Mouse (Mus musculus) thymus, postnatal 36 days (tissue): ENCODE measurements around the gene Arl6ip5.

ENCODE experiments used
- DNase-seq, 2 experiments: peaks; one replicate each; pipeline ENCODE4 v3.0.0; 2022; ENCODE audit warnings: mixed read lengths in 2 of 2

The Arl6ip5 gene

DNA sequence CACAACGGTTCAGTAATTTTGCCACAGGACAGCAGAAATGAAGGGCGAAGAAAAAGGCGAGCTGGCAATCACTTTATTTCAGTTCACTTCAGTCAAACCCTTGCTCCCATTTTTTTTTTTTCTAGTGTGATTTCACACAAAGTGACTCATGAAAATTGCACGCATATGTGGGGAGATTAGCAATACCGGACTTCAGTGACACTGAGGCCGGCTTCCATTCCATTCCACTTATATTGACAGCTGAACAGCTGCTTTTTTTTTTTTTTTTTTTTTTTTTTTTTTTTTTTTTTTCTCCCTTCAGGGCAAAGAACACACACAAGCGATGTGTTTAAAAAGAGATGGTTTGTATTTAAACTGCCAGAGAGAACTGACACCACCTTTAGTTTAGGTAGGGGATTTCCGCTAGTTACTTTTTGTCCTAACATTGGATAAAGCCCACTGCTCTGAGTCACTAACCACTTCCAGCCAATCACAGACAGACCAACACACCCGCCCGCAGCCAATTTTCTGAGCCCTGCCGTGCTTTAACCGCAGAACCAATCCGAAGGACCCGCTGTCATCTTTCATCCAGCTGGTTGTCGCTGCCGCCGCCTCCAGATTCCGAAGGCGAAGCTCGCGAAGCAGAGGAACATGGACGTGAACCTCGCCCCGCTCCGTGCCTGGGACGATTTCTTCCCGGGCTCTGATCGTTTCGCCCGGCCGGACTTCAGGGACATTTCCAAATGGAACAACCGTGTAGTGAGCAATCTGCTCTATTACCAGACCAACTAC is at the start of gene Arl6ip5:
Gene Arl6ip5 (plus strand): TSS at position 499 of the 771 bp plus-strand sequence.
- DNase-seq, result peak; percentile 85 to 89

DNA sequence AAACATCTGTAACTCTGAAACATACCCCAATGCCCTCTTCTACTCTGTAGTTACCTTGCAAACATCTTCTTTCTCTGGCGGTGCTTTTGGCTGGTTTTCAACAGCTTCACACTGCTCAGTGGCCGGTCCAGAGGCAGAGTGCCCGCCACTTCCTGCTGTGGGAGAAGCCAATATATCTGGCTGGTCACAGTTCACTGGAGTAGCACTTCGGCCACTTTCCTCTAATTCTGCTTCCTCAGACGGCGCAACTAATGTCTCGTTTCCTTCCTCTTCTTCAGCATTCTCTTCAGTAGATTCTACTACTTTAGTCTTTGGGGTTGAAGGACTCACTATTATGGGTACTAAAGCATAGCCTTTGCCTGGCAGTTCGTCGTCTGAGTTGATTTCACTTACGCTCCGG is 34.8 kb upstream of the Arl6ip5 start:
- no peak for DNase-seq

DNA sequence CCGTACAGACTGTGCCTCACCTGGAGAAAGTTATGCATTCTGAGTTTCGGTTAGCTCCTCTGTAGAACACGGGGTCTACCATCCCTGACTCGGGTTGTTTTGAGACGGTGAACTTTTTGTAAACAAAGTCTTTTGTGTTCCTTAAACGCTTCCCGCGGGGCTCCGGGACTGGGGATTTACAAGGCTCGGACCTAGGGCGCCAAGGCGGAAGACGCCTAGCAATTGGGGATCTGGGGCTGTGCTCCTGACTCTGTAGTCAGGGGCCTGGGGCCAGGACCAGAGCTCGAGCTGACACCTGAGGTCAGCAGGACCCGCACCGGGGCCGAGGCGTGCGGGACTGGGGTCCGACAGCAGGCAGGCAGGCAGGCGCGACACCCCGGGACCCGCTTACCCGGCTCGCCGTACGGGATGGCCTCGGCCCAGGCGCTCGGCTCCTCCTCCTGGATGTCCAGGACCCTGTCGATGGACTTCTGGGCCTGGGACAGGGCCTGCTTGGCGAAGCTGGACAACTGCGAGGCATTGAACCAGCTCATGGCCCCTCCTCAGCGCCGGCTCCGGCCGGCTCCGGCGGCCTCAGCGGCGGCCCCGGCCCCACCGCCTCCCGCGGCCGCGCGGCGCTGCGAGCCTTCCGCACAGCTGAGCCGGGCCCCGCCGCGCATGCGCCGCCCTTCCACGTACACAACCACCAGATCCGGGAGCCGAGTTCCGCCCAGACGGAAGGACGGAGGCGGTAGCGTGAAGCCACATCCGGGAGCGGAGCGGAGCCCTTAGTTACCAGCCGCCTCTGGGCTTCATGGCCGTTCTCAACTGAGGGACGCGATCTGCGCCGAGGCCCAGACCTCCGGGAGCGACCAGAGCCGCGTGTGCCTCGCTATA is 31.8 kb upstream of the Arl6ip5 start, which contains the start of gene Tmf1:
Gene Tmf1 (minus strand): TSS at position 632 of the 876 bp plus-strand sequence.
- DNase-seq, result peak; percentile 93 to 96

DNA sequence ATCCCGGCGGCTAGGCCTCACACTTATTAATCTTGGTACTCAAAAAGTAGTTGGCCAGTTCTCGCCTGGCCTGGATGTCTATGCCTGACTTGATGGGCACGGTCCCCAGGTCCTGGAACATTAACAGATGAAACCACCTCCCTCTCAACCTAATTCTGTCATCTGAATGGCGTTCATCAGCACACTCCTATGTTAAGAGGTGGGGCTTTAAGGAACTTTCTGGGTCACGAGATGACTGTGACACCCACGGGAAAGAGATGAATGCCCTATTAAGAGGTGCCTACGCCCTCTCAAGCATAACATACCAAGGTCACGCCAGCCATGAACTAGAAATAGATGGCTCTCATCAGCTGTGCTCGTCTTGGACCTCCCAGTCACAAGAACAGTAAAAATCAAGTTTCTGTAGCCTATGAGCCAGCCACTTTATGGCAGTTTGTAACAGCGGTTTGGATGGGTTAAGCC is 31.1 kb upstream of the Arl6ip5 start:
- no peak for DNase-seq

DNA sequence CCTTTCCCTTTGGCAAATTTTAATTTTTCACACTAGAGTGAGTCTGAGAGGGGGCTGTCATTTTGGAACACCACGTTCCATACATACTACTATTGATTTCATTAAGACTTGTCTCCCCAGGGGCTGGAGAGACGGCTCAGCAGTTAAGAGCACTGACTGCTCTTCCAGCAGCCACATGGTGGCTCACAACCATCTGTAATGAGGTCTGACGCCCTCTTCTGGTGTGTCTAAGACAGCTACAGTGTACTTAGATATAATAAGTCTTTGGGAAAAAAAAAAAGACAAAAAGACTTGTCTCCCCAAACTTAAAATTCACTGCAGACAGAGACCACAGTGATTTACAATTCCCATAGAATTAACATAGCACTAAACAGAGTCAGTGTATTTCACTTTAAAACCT is 10.1 kb upstream of the Arl6ip5 start:
- no peak for DNase-seq

DNA sequence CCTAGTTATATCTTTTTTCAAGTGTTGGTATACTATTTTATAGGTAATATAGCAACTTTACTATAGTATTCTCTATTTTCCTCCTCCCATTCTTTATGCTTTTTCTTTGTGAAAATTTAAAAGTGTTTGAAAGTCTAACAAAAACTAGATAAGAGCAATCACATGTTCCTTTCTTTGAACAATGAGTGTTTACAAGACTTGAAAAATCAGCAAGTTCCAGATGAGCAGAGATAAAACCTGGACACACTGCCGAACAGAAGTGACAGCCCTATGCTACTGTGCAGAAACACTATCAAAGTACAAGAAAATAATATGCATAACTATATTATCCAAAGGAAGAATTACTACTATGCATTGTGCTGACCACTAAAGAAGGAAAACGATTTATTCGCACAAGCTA is 8.0 kb upstream of the Arl6ip5 start:
- no peak for DNase-seq

DNA sequence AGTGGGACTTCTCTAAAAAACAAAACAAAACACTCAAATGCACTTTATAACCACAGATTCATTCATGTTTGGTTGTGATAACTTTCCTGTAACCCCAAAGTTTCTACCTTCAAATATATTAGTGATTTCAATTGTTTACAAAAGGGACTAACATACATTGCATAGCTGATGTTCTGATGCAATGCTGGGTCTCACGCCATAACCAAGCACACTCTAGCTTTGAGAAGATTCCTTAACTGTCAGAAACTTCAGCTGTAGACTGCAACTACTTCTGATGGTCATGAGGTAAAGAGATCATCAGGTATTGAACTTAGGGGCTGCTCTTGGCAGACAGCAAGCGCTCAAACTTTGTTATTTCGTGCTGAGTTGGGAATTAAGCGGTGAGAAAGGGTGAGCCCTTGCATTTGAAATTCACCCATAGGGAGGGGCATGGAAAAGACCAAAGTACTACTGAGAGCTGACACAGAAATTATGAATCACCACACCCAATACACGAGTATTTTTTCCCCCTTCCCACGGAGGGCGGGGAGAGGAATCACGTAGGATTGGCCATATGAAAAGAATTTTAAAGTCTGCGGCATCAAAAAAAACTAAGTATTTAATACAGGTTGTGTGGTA is 6.1 kb upstream of the Arl6ip5 start:
- no peak for DNase-seq

DNA sequence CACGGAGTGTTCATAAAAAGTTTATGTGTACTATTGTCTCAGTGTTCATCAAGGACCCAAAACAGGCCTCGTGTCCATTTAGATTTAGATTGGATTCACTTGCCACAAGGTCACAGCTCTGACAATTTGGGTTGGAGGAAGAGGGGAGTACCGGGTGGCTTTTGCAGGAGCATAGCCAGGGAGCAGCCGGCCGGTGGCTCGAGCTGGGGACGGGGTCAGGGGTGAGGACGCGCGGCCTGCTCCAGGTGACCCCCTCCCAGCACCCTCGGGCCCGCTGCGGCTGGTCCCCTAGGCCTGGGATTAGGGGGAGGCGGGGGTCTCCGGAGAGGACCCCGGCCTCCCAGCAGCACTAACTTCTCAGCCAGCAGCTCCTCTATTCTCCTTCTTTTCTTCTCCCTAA is 5.5 kb upstream of the Arl6ip5 start:
- DNase-seq, result peak; percentile 38 to 62

DNA sequence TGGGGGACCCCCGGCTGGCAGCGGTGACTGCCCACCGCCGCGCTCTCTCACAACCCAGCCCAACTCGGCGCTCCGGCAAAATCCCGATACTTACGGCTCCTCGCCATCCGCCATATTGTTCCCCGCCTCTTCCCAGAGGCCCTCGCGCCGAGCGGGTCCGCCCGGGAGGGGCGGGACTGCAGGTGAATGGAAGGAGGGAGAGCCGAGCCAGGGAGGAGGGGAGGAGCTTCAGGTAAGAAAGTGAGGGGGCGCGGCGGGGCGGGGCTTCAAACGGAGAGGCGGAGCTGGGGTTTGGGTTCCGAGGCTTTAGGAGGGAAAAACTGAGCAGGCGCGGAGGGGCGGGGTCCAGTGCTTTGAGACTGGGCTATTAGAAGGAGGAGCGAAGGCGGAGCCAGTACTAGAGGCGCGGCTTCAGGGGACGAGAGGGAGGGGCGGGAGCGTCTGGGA is 5.0 kb upstream of the Arl6ip5 start, which contains the start of gene Uba3:
Gene Uba3 (minus strand): TSS at position 209 of the 447 bp plus-strand sequence.
- DNase-seq, result peak; percentile 99 to 100

DNA sequence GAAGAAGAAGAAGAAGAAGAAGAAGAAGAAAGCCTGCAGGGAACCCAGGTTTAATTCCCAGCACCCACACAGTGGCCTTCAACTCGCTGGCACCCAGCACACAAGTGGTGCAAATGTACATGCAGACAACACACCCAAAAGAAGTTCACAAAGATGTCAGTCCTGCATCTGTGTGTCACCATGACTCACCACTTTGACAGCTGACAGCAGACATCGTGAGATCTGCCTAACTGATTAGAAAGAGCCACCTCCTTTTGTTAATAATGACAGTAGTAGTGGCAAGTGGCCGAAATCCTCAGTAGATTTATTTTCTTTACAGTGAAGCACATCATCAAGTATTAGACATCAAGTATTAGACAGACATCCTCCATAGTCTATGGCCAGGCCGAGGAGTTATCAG is 3.4 kb upstream of the Arl6ip5 start:
- no peak for DNase-seq

DNA sequence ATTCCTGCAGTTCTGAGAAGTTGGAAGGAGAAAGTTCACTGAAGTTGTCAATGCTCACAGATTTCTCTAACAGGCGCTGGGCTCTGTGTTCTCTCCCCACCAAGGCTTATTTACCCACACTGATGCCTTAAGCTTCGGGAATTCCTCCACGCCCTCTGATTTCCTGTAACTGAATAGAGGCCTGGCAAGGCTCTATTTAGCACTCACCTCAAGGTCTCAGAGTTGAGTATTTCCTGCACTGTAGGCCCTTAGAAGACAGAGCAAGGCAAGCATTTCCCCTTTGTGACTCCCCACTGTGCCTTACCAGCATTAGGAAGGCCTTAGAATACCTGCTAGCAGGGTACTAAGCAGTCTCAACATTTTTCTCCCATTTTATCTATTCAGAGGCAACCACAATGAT is 2.1 kb upstream of the Arl6ip5 start:
- DNase-seq, result no peak

DNA sequence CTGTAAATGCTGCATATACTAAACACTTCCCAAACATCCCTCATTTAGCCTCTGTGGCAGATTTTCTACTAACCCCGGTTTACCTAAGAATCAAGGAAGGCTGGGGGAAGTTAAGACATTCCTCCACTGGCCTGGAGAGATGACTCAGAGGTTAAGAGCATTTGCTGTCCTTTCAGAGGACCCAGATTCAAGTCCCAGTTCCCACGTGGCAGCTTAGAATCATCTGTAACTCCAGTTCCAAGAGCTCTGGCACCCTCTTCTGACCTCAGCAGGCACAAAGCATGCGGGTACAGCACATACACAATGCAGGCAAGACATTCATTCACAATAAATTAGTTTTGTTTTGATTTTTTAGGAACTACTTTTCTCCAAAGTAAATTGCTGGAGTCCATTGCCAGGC is 1.3 kb upstream of the Arl6ip5 start:
- no peak for DNase-seq

DNA sequence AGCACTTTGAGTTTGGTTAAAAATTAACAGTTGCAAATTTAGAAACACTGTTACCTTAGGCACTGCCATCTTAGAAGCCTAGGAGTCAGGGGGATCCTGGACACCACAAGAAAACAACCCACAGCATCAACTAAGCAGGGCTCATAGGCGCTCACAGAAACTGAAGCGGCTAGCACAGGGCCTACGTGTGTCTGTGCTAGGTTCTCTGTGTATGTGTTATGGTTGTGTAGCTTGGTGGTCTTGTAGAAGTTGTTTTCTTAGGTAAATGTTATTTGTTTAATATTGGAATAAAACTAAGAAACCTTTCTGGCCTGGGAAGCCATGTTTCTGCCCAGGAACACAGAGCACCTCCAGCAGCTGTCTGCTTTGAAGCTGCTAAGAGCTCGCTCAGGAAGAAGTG is 738 bp upstream of the Arl6ip5 start:
- no peak for DNase-seq

DNA sequence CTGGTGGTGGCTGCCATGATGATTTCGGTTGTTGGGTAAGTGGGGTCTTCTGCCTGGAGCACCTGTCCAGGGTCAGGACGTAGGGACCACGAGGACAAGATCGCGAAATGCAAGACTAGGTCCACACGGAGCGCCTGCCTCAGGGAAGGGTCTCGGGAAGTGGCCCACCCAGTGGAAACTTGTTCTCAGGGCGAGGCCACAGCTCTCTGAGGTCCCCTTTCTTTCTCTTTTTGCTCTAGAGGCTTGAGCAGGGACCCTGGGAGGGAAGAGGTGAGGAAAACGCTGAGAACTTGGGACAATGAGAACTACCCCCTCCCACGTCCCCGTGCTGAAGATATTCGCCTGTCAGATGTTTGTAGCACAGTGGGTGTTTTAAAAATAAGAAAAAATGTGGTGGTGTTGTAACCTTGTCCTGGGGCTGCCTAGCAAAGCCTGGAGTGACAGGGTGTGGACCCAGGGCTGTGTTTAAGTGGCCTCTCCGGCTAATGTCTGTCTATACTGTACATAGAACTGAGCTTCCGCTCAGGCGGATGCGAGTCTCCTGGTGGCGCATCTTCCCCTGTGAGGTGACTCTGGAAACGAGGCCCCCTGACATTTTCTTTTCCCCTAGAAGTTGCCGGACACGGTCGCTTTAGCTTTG is 593 bp downstream of the Arl6ip5 start:
- peak; percentile 49 to 51 for DNase-seq

DNA sequence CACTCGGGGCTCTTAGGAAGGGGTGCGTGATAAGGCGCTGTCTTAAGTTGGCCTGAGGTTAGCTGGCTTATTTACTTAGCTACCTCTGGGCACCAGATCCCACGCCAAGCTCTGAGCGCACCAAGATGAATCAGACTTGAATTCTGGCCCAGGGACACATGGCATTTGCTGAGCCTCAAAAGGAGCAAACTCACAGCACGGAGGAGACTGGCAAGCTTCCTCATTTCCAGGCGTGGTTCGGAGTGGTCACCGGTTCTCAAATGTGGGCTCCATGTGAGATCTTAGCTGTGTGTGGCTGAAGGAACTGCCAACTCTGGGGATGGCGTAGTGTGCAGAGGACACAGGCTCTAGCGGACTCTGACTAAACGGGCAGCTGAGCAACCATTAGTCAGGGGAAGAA is 1.5 kb downstream of the Arl6ip5 start:
- peak in 1 of 2 experiments; percentile 25 for DNase-seq

DNA sequence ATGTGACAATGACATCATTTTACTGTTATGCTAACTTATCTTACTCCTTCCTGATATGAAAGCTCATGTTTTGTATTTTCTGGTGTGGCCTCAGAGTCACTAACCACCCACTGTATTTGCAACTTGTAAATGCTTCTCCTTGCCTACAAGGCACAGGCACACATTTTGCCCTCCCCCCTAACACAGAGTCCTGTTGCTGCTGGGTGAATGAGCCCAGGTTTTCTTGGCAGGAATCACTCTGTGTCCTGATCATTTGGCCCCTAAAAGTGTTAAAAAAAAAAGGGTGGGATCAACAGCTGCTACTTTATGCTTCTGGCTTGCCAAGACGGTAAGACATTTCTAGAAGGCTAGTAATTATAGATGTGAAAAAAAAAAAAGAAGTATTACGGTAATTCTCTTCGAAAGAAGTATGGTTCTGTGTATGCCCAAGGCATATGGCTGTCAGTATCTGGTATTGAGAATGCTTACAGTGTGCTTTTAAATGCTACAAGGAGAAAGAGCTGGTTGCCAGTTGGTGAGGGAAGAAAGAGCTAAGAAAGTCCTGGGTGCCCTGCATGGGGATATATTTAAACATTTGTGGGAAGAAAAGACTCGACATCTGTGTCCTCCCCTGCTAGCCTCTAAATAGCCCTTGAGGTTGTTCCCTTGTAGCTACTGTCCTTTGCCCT is 5.8 kb downstream of the Arl6ip5 start:
- DNase-seq, result no peak

DNA sequence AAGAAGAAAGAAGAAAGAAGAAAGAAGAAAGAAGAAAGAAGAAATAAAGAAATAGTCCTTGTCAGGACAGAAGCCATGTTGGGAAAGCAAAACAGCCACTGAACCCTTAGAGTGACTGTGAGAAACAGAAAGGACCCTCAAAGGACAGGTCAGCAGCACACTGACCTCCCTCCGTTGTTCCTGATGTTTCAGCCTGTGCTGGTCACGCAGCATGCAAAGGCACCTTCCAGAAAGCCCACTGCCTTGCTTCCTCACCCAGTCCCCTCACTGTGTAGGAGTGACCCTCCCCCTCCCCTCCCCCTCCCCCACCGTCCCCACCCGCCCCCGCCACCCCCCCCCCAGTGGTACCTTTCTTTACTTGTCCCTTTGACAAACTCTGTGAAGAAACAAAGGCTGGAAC is 10.2 kb downstream of the Arl6ip5 start:
- DNase-seq, result no peak

DNA sequence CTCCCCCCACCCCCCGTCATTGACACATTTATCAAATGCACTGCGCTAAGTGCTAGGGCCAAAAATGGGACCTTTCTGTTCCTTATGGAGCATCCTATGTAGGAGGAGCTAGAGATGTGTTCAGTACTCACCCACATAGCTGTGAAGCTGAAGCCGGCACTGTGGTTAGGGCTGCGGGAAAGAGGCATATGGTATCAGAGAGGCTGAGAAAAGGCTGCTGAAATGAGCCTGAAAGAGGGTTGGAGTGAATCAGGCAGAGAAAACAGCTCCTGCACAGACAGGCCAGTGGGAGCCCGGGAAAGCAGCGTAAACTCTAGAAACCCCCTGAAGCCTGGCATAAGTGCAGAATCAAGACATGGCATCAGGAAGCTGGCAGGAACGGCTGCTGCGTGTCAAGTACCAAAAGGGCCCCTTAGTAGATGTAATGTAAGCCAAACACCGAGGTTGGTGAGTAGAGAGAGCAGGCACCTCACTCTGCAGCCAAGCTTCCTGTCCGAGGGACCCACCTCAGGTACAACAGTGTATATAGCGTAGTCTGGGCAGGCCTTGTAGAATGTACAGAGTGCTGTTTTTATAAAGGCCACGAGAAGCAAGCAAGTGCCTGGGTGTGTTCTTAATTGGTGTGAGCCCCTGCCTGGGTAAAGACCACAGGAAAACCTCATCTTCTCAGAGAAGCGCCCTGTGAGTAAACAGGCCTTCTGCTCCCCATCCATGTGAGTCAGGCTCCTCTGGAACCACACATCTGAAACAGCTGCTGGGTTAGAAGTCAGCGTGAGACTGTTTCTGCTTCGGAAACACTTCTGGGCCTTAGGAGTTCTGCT is 10.9 kb downstream of the Arl6ip5 start:
- DNase-seq, result peak in 1 of 2 experiments; percentile 19

DNA sequence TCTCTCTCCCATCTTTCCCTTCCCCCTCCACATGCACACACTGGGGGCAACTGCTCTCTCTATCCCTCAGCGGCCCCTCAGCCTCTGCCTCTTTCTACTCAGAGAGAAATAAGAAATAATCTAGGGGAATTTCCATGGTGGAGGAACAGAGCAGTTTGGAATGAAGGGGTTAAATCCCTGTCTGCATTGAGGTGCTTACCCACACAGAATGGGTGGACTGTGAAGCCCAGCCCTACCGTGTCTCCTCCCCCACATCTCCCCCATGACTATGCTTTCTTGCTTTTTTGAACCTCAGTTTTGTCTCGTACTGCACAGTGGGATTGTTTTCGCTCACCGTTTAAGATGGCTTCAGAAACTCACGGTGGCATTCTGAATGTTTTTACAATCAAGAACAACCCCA is 11.8 kb downstream of the Arl6ip5 start:
- DNase-seq, result no peak

DNA sequence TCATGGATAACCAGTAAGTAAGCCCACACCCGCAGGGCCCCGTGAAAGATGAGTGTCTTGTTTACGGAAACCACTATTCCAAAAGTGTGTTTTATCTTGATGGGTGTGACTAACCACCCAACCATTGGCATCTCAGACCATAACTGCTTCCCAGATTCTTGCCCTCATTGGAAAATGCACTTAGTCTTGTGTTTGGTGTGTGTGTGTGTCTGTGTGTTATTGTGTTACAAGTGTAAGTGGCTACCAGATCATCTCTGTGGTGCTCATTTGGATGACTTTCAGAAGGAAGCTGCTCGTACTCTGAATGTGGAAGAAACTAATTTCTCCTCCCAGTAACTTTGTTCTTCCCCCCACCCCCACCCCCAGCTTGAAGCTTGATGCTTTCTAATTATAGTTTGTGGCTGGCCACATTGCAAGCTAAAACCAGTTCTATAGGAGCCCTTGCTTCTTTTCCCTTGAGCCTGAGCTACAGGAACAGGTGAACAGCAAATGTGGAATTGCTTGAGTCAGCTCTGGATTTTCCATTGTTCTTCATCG is 12.5 kb downstream of the Arl6ip5 start:
- DNase-seq, result no peak

DNA sequence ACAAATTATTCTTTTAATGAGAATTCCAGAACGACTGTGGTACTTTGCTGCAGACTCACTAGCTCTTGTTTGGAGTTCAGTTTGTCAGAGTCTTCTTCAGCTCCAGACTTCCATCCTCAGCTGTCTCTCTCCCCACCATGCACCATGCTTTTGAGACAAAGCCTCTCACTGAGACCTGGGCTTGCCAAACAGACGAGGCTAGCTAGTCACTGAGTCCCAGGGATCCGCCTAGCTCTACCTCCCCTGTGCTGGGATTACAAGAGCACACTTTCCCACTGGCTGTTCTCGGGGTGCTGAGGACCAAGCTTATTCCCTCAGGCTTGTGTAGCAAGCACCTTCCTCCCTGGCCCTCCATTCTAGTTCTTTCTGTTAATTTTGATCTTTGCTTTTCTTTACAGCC is 13.1 kb downstream of the Arl6ip5 start:
- DNase-seq, result no peak
